Mouse (Mus musculus): ENCODE results near the gene Lemd1. TPM values are rescaled to one million over a fixed set of nuclear protein-coding genes. Genes with fewer than 3 reads are reported as not detected.
"Not testable (repeated sequence)": the region's sequence is repeated elsewhere in the genome, so short reads cannot be mapped to it uniquely, and the experiment has no call there.

The Lemd1 gene
- total RNA-seq, 2 experiments from 2014 or later, result not detected

GRCm38 (mm10) chr1:132162618-132163017 lies 28.6 kb upstream of the Lemd1 start:
- ATAC-seq (replicated peaks; ENCODE audit: low FRiP score, low TSS enrichment, poor library complexity, severe bottlenecking), result not testable (repeated sequence)

- no peak for ATAC-seq (replicated peaks; ENCODE audit: low FRiP score, low TSS enrichment, poor library complexity, severe bottlenecking)
Observed at GRCm38 (mm10) chr1:132164780-132165518, 26.3 kb upstream of the Lemd1 start.

- ATAC-seq (replicated peaks; ENCODE audit: low FRiP score, low TSS enrichment, poor library complexity, severe bottlenecking), result peak; percentile 54; the same call in 1 of the 2 replicates
Observed at GRCm38 (mm10) chr1:132165859-132166258, 25.4 kb upstream of the Lemd1 start.

GRCm38 (mm10) chr1:132168115-132168767 lies 23.0 kb upstream of the Lemd1 start:
- peak; percentile 66 for ATAC-seq (replicated peaks; ENCODE audit: low FRiP score, low TSS enrichment, poor library complexity, severe bottlenecking)

- no peak for ATAC-seq (replicated peaks; ENCODE audit: low FRiP score, low TSS enrichment, poor library complexity, severe bottlenecking)
Observed at GRCm38 (mm10) chr1:132170698-132171097, 20.5 kb upstream of the Lemd1 start.

GRCm38 (mm10) chr1:132171619-132172018 lies 19.6 kb upstream of the Lemd1 start:
- no peak for ATAC-seq (replicated peaks; ENCODE audit: low FRiP score, low TSS enrichment, poor library complexity, severe bottlenecking)

- ATAC-seq (replicated peaks; ENCODE audit: low FRiP score, low TSS enrichment, poor library complexity, severe bottlenecking), result 0 out of 2 replicates have a peak, but pooled peaks have one; percentile 47
Observed at GRCm38 (mm10) chr1:132186303-132186702, 4.9 kb upstream of the Lemd1 start.

- no peak for ATAC-seq (replicated peaks; ENCODE audit: low FRiP score, low TSS enrichment, poor library complexity, severe bottlenecking)
Observed at GRCm38 (mm10) chr1:132188442-132189066, 2.7 kb upstream of the Lemd1 start.

- no peak for ATAC-seq (replicated peaks; ENCODE audit: low FRiP score, low TSS enrichment, poor library complexity, severe bottlenecking)
Observed at GRCm38 (mm10) chr1:132189231-132189630, 2.0 kb upstream of the Lemd1 start.

- peak; percentile 49 for ATAC-seq (replicated peaks; ENCODE audit: low FRiP score, low TSS enrichment, poor library complexity, severe bottlenecking)
Observed at GRCm38 (mm10) chr1:132190040-132190513, 1.2 kb upstream of the Lemd1 start.

- no peak for ATAC-seq (replicated peaks; ENCODE audit: low FRiP score, low TSS enrichment, poor library complexity, severe bottlenecking)
Observed at GRCm38 (mm10) chr1:132190621-132191092, 574 bp upstream of the Lemd1 start.

- ATAC-seq (replicated peaks; ENCODE audit: low FRiP score, low TSS enrichment, poor library complexity, severe bottlenecking), result no peak
Observed at GRCm38 (mm10) chr1:132191786-132192680, 802 bp downstream of the Lemd1 start.

- no peak for ATAC-seq (replicated peaks; ENCODE audit: low FRiP score, low TSS enrichment, poor library complexity, severe bottlenecking)
Observed at GRCm38 (mm10) chr1:132193806-132194205, 2.6 kb downstream of the Lemd1 start.

GRCm38 (mm10) chr1:132194624-132195023 lies 3.4 kb downstream of the Lemd1 start:
- no peak for ATAC-seq (replicated peaks; ENCODE audit: low FRiP score, low TSS enrichment, poor library complexity, severe bottlenecking)

GRCm38 (mm10) chr1:132195100-132195499 lies 3.9 kb downstream of the Lemd1 start:
- ATAC-seq (replicated peaks; ENCODE audit: low FRiP score, low TSS enrichment, poor library complexity, severe bottlenecking), result no peak

- no peak for ATAC-seq (replicated peaks; ENCODE audit: low FRiP score, low TSS enrichment, poor library complexity, severe bottlenecking)
Observed at GRCm38 (mm10) chr1:132195681-132196080, 4.5 kb downstream of the Lemd1 start.

GRCm38 (mm10) chr1:132196337-132196736 lies 5.1 kb downstream of the Lemd1 start:
- ATAC-seq (replicated peaks; ENCODE audit: low FRiP score, low TSS enrichment, poor library complexity, severe bottlenecking), result no peak

- ATAC-seq (replicated peaks; ENCODE audit: low FRiP score, low TSS enrichment, poor library complexity, severe bottlenecking), result no peak
Observed at GRCm38 (mm10) chr1:132197666-132198065, 6.4 kb downstream of the Lemd1 start.

GRCm38 (mm10) chr1:132198401-132199071 lies 7.3 kb downstream of the Lemd1 start:
- no peak for ATAC-seq (replicated peaks; ENCODE audit: low FRiP score, low TSS enrichment, poor library complexity, severe bottlenecking)

All from megakaryocyte-erythroid progenitor cell, adult 5-6 weeks (primary cell).